In genomic region chr8:45333493-45333892, GRCm38 (mm10) we compare ENCODE assay signal across 9 mouse cellular contexts. TPM values are rescaled to one million over a fixed set of nuclear protein-coding genes. Genes with fewer than 3 reads are reported as not detected.
DNase-seq lines count a peak whose midpoint lies in the region; ATAC-seq and TF ChIP-seq lines count a peak whose summit lies in the region.
"Had no signal": no experiment of that assay in that cellular context is flagged by ENCODE, and none has a peak within 500 bp of the region (broad histone marks: within the 10 kb centered on the region; RNA-seq: fewer than 3 reads in every experiment).

No protein-coding gene starts in this region.

- no peak for TF ChIP-seq POLR2A in kidney, adult 2 months (IDR thresholded peaks at IDR 0.05; ENCODE audit: low read depth, low read length)

- no peak overlapping the region for H3K27ac ChIP-seq in kidney, adult 2 months (ENCODE audit: insufficient read depth, low read depth, low read length)
- H3K27ac ChIP-seq in embryonic facial prominence, embryonic 14.5 days (replicated peaks; ENCODE audit: low read depth, low read length): no peak overlapping the region
- no peak overlapping the region for H3K27ac ChIP-seq in liver, embryonic 14.5 days

- no peaks in the 10 kb centered on the region for H3K9me3 ChIP-seq in embryonic facial prominence, embryonic 14.5 days (ENCODE audit: control insufficient read depth, low read length)
- no peaks in the 10 kb centered on the region for H3K9me3 ChIP-seq in liver, embryonic 14.5 days (ENCODE audit: control insufficient read depth, low read length)

- peak overlapping the region; percentile 80 for H3K4me3 ChIP-seq in kidney, adult 2 months (ENCODE audit: insufficient read depth, low read depth, low read length)
- peak overlapping the region; percentile 65 for H3K4me3 ChIP-seq in embryonic facial prominence, embryonic 14.5 days (ENCODE audit: low read depth, low read length)
- H3K4me3 ChIP-seq in liver, embryonic 14.5 days (ENCODE audit: insufficient read depth in 1 of 2, low read depth in 2 of 2, low read length in 2 of 2): peak overlapping the region; percentile 54 to 70

- H3K4me2 ChIP-seq in embryonic facial prominence, embryonic 14.5 days (ENCODE audit: low read depth, low read length): peak overlapping the region; percentile 82
- H3K4me2 ChIP-seq in liver, embryonic 14.5 days (ENCODE audit: low read depth): peak overlapping the region; percentile 61

- no peaks in the 10 kb centered on the region for H3K27me3 ChIP-seq in kidney, adult 2 months (replicated peaks; ENCODE audit: control insufficient read depth, insufficient read depth, low read length)
- H3K27me3 ChIP-seq in embryonic facial prominence, embryonic 14.5 days (replicated peaks; ENCODE audit: control insufficient read depth, insufficient read depth, low read length): no peaks in the 10 kb centered on the region
- H3K27me3 ChIP-seq in liver, embryonic 14.5 days (ENCODE audit: control insufficient read depth, insufficient read depth, low read length): no peaks in the 10 kb centered on the region

- ATAC-seq in embryonic facial prominence, embryonic 14.5 days (ENCODE audit: low read depth): 0 out of 2 replicates have a peak, but pooled peaks have one; percentile 20
- peak; percentile 53 for ATAC-seq in liver, embryonic 14.5 days (ENCODE audit: insufficient read depth)

- no peaks in the 10 kb centered on the region for H3K36me3 ChIP-seq in kidney, adult 2 months (ENCODE audit: control insufficient read depth, insufficient read depth, low read length)
- no peaks in the 10 kb centered on the region for H3K36me3 ChIP-seq in embryonic facial prominence, embryonic 14.5 days (ENCODE audit: control insufficient read depth, insufficient read depth, low read length)
- H3K36me3 ChIP-seq in liver, embryonic 14.5 days (replicated peaks; ENCODE audit: control insufficient read depth, insufficient read depth, low read depth): no peaks in the 10 kb centered on the region
- H3K36me3 ChIP-seq: G1E had no signal

- WGBS in kidney, adult 2 months: 4% methylated on average over 8 of the region's 8 CpGs
- WGBS in embryonic facial prominence, embryonic 14.5 days: 4% methylated on average over 8 of the region's 8 CpGs
- 0% methylated on average over 8 of the region's 8 CpGs for WGBS in liver, embryonic 14.5 days (ENCODE audit: insufficient replicate concordance)

- no peak for TF ChIP-seq CTCF in kidney, adult 2 months (conservative IDR thresholded peaks at IDR 0.05; ENCODE audit: insufficient read depth, insufficient read length, low read depth, low read length)
- TF ChIP-seq CTCF in liver, embryonic 14.5 days (IDR thresholded peaks at IDR 0.05; ENCODE audit: low read depth): no peak

- H3K9ac ChIP-seq in embryonic facial prominence, embryonic 14.5 days (ENCODE audit: low read depth, low read length): peak overlapping the region; percentile 70
- H3K9ac ChIP-seq in liver, embryonic 14.5 days (replicated peaks): no peak overlapping the region

- peak; percentile 24 for DNase-seq in kidney, adult 2 months
- DNase-seq in kidney, adult 11 months: no peak
- peak; percentile 56 for DNase-seq in Muller cell, postnatal 12 days (ENCODE audit: inconsistent ontology term)
- no peak for DNase-seq in embryonic facial prominence, embryonic 14.5 days (ENCODE audit: low spot score)
- peak; percentile 9 for DNase-seq in heart, postnatal 4 days
- peak in 1 of 3 experiments; percentile 4 for DNase-seq in liver, embryonic 14.5 days (ENCODE audit: low read depth in 3 of 3, low spot score in 3 of 3)
- peak; percentile 38 to 63 for DNase-seq in monocyte, adult 2 months (ENCODE audit: low read depth in 1 of 2, low spot score in 2 of 2)
- no peak for DNase-seq in cerebellum, adult 9-10 months

- TF ChIP-seq EP300 in liver, embryonic 14.5 days (IDR thresholded peaks at IDR 0.05; ENCODE audit: low read depth): no peak

- peaks cover 4% of the 10 kb centered on the region; the same call in 1 of the 2 replicates for H3K4me1 ChIP-seq in kidney, adult 2 months (ENCODE audit: control insufficient read depth, insufficient read depth, low read length)
- 0 out of 2 replicates have a peak, but pooled peaks cover 7% of the 10 kb centered on the region for H3K4me1 ChIP-seq in embryonic facial prominence, embryonic 14.5 days (ENCODE audit: control insufficient read depth, insufficient read depth, low read length)
- peaks cover 0 to 5% of the 10 kb centered on the region in 2 experiments; a peak in 2 of 4 replicates for H3K4me1 ChIP-seq in liver, embryonic 14.5 days (replicated peaks; ENCODE audit: control insufficient read depth in 2 of 2, insufficient read depth in 2 of 2, low read length in 1 of 2)

RNA-seq across cellular contexts. Expression of gene Cyp4v3, which starts 0.5 kb away (rescaled TPM):
- polyA plus RNA-seq in kidney, adult 2 months (2012; rRNA removed): 1.4 and 1.8 TPM in 2 replicates
- polyA plus RNA-seq in embryonic facial prominence, embryonic 14.5 days (2014; fragmentation: Nextera tagmentation; extraction: Ambion mirVana): 2.7 and 3.5 TPM in 2 replicates
- total RNA-seq in heart, postnatal 4 days (2021): 1 to 10 TPM; 1.1 to 1.4 TPM
- polyA plus RNA-seq in liver, embryonic 14.5 days (2012; rRNA removed): 1.9 and 2.3 TPM in 2 replicates
- 3.7 and 5.4 TPM in 2 replicates for polyA plus RNA-seq in liver, embryonic 14.5 days (2014; fragmentation: Nextera tagmentation; extraction: Ambion mirVana)
- polyA plus RNA-seq: G1E had no signal

RNA-seq across cellular contexts. Expression of gene Gm45753, which starts 25.2 kb away (rescaled TPM):
- 0.25 and 0.48 TPM in 2 replicates for polyA plus RNA-seq in kidney, adult 2 months (2012; rRNA removed)
- not detected in 2 replicates for polyA plus RNA-seq in embryonic facial prominence, embryonic 14.5 days (2014; fragmentation: Nextera tagmentation; extraction: Ambion mirVana)
- total RNA-seq in heart, postnatal 4 days (2021): not detected
- polyA plus RNA-seq in liver, embryonic 14.5 days (2012; rRNA removed): 0.20 TPM in 1 of 2 replicates, not detected in the other
- 7.0 and 9.7 TPM in 2 replicates for polyA plus RNA-seq in liver, embryonic 14.5 days (2014; fragmentation: Nextera tagmentation; extraction: Ambion mirVana)
- total RNA-seq: G1E had no signal
- polyA plus RNA-seq: G1E had no signal

RNA-seq across cellular contexts. Expression of gene Klkb1, which starts 38.8 kb away (rescaled TPM):
- 1.1 and 1.3 TPM in 2 replicates for polyA plus RNA-seq in kidney, adult 2 months (2012; rRNA removed)
- polyA plus RNA-seq in embryonic facial prominence, embryonic 14.5 days (2014; fragmentation: Nextera tagmentation; extraction: Ambion mirVana): 0.07 and 0.13 TPM in 2 replicates
- not detected for total RNA-seq in heart, postnatal 4 days (2021)
- 3.1 and 4.3 TPM in 2 replicates for polyA plus RNA-seq in liver, embryonic 14.5 days (2012; rRNA removed)
- 6.0 and 6.3 TPM in 2 replicates for polyA plus RNA-seq in liver, embryonic 14.5 days (2014; fragmentation: Nextera tagmentation; extraction: Ambion mirVana)
- polyA plus RNA-seq: G1E had no signal

RNA-seq across cellular contexts. Expression of gene Fam149a, which starts 48.6 kb away (rescaled TPM):
- 31.0 and 31.6 TPM in 2 replicates for polyA plus RNA-seq in kidney, adult 2 months (2012; rRNA removed)
- polyA plus RNA-seq in embryonic facial prominence, embryonic 14.5 days (2014; fragmentation: Nextera tagmentation; extraction: Ambion mirVana): 17.2 and 17.6 TPM in 2 replicates
- 1 to 10 TPM; 6.3 to 7.7 TPM for total RNA-seq in heart, postnatal 4 days (2021)
- polyA plus RNA-seq in liver, embryonic 14.5 days (2012; rRNA removed): 1.2 and 1.4 TPM in 2 replicates
- polyA plus RNA-seq in liver, embryonic 14.5 days (2014; fragmentation: Nextera tagmentation; extraction: Ambion mirVana): 1.7 and 1.8 TPM in 2 replicates
- polyA plus RNA-seq: G1E had no signal

Comparison
In these comparisons a context has a peak if more than half of its experiments do, and no peak if none do; other contexts are left out.
1. DNase-seq: peak in kidney, adult 2 months (single experiment), Muller cell, postnatal 12 days (single experiment), heart, postnatal 4 days (single experiment) and monocyte, adult 2 months (2 of 2); none in kidney, adult 11 months (single experiment), embryonic facial prominence, embryonic 14.5 days (single experiment) and cerebellum, adult 9-10 months (single experiment).
2. Peak in every context shown above with its lines, with median percentiles within 50 percentile points of each other: H3K4me3 ChIP-seq.